Mouse (Mus musculus) hindbrain, embryonic 13.5 days (tissue): ENCODE data around the gene Tnnc1. TPM values are rescaled to one million over a fixed set of nuclear protein-coding genes. Genes with fewer than 3 reads are reported as not detected.
A peak's percentile ranks its signal among the peaks of the same experiment; 100 is the strongest.

Experiments used
- ATAC-seq: fragments of 200-750 bp; cut with Nextera tagmentation; 2 replicates; pipeline ENCODE4 v1.8.0; 2017; ENCODE audit warnings: moderate TSS enrichment; ENCODE audit not compliant: low FRiP score
- H3K27ac ChIP-seq: fragments of 300-500 bp; sonication (generic); 2 replicates; pipeline ENCODE4 v1.5.1; 2015; ENCODE audit warnings: inconsistent platforms, mild to moderate bottlenecking, moderate library complexity
- H3K27me3 ChIP-seq: fragments of 300-500 bp; sonication (generic); 2 replicates; pipeline ENCODE4 v1.6.1; 2015; ENCODE audit warnings: mild to moderate bottlenecking, inconsistent platforms
- H3K36me3 ChIP-seq: fragments of 300-500 bp; sonication (generic); 2 replicates; pipeline ENCODE4 v1.6.1; 2015; ENCODE audit warnings: mild to moderate bottlenecking, inconsistent platforms
- H3K4me1 ChIP-seq: fragments of 300-500 bp; sonication (generic); replicated peaks from 2 replicates; pipeline ENCODE4 v1.6.1; 2015; ENCODE audit warnings: inconsistent platforms
- H3K4me2 ChIP-seq: fragments of 300-500 bp; sonication (generic); 2 replicates; pipeline ENCODE4 v1.6.1; 2015; ENCODE audit warnings: inconsistent platforms, mild to moderate bottlenecking, moderate library complexity
- H3K4me3 ChIP-seq: fragments of 300-500 bp; sonication (generic); 2 replicates; pipeline ENCODE4 v1.5.1; 2015; ENCODE audit warnings: mild to moderate bottlenecking, inconsistent platforms
- H3K9ac ChIP-seq: fragments of 300-500 bp; sonication (generic); 2 replicates; pipeline ENCODE4 v1.6.1; 2015; ENCODE audit warnings: mild to moderate bottlenecking, inconsistent platforms
- H3K9me3 ChIP-seq: fragments of 300-500 bp; sonication (generic); 2 replicates; pipeline ENCODE4 v1.6.1; 2016; ENCODE audit warnings: inconsistent platforms
- WGBS: fragments of 180-500 bp; shearing (Covaris S2); methylation state at CpG from one replicate; pipeline ENCODE4 v1.1.7; 2015; 5-methylcytosine and 5-hydroxymethylcytosine counted together
- polyA plus RNA-seq: library from polyadenylated mRNA; unstranded; fragments of >200 nt; fragmentation: Nextera tagmentation; extraction: Ambion mirVana; gene quantifications from 2 replicates; pipeline ENCODE4 v1.2.1, GENCODE M21; 2015

Gene Tnnc1
- polyA plus RNA-seq, 1 experiment from 2014 or later: 9.1 TPM

- peaks cover 29% of the 10 kb centered on the region for H3K36me3 ChIP-seq
- no peaks in the 10 kb centered on the region for H3K27me3 ChIP-seq
- peak; percentile 87; the same call in 1 of the 2 replicates for ATAC-seq
- H3K9me3 ChIP-seq: no peaks in the 10 kb centered on the region
- H3K27ac ChIP-seq: peak overlapping the region; percentile 96
- peak overlapping the region; percentile 57 for H3K4me2 ChIP-seq
- peak overlapping the region; percentile 99 for H3K4me3 ChIP-seq
- peak overlapping the region; percentile 100 for H3K9ac ChIP-seq
- 22% methylated on average over 38 of the region's 38 CpGs for WGBS
- peaks cover 24% of the 10 kb centered on the region for H3K4me1 ChIP-seq
Observed at GRCm38 (mm10) chr14:31250222-31251083, 42.3 kb downstream of the Tnnc1 start.

- no peaks in the 10 kb centered on the region for H3K27me3 ChIP-seq
- peak within 1 kb of the TSS; percentile 99 for H3K4me3 ChIP-seq
- no peaks in the 10 kb centered on the region for H3K9me3 ChIP-seq
- ATAC-seq: peak; percentile 90
- peak within 1 kb of the TSS; percentile 72 for H3K4me2 ChIP-seq
- H3K36me3 ChIP-seq: peaks cover 36% of the 10 kb centered on the region
- H3K27ac ChIP-seq: peak within 1 kb of the TSS; percentile 96
- peak within 1 kb of the TSS; percentile 100 for H3K9ac ChIP-seq
- peaks cover 24% of the 10 kb centered on the region for H3K4me1 ChIP-seq
- under 1% methylated on average over 75 of the region's 75 CpGs for WGBS
Observed at GRCm38 (mm10) chr14:31251084-31251604, 43.0 kb downstream of the Tnnc1 start, which contains the start of the genes Phf7 and Bap1. Gene Phf7 (minus strand): TSS chr14:31251317. Gene Bap1 (plus strand): TSS chr14:31251450.

GRCm38 (mm10) chr14:31251626-31252025 is 43.5 kb downstream of the Tnnc1 start:
- peaks cover 24% of the 10 kb centered on the region for H3K4me1 ChIP-seq
- peak overlapping the region; percentile 84 for H3K27ac ChIP-seq
- peak overlapping the region; percentile 72 for H3K4me2 ChIP-seq
- peak overlapping the region; percentile 99 for H3K4me3 ChIP-seq
- peak; percentile 72 for ATAC-seq
- no peaks in the 10 kb centered on the region for H3K27me3 ChIP-seq
- no peaks in the 10 kb centered on the region for H3K9me3 ChIP-seq
- peak overlapping the region; percentile 100 for H3K9ac ChIP-seq
- 1% methylated on average over 18 of the region's 18 CpGs for WGBS
- H3K36me3 ChIP-seq: peaks cover 41% of the 10 kb centered on the region

GRCm38 (mm10) chr14:31252091-31252490 is 44.0 kb downstream of the Tnnc1 start:
- no peaks in the 10 kb centered on the region for H3K27me3 ChIP-seq
- H3K4me3 ChIP-seq: peak overlapping the region; percentile 99
- peak overlapping the region; percentile 72 for H3K4me2 ChIP-seq
- H3K27ac ChIP-seq: no peak overlapping the region
- H3K9me3 ChIP-seq: no peaks in the 10 kb centered on the region
- 0 out of 2 replicates have a peak, but pooled peaks have one; percentile 2 for ATAC-seq
- 90% methylated on average over 5 of the region's 5 CpGs for WGBS
- H3K36me3 ChIP-seq: peaks cover 46% of the 10 kb centered on the region
- peaks cover 24% of the 10 kb centered on the region for H3K4me1 ChIP-seq
- H3K9ac ChIP-seq: peak overlapping the region; percentile 100

GRCm38 (mm10) chr14:31258476-31259050 is 50.5 kb downstream of the Tnnc1 start:
- no peaks in the 10 kb centered on the region for H3K9me3 ChIP-seq
- H3K36me3 ChIP-seq: peaks cover 98% of the 10 kb centered on the region
- ATAC-seq: no peak
- WGBS: 95% methylated on average over 14 of the region's 14 CpGs
- H3K4me3 ChIP-seq: no peak overlapping the region
- no peak overlapping the region for H3K9ac ChIP-seq
- H3K4me1 ChIP-seq: 0 out of 2 replicates have a peak, but pooled peaks cover 3% of the 10 kb centered on the region
- H3K4me2 ChIP-seq: no peak overlapping the region
- H3K27me3 ChIP-seq: no peaks in the 10 kb centered on the region
- H3K27ac ChIP-seq: no peak overlapping the region

GRCm38 (mm10) chr14:31260374-31260773 is 52.3 kb downstream of the Tnnc1 start:
- Histone ChIP-seq H3K4me2 (no peak overlapping the region), H3K27ac (no peak overlapping the region), H3K9me3 (no peaks in the 10 kb centered on the region), H3K4me3 (no peak overlapping the region), H3K27me3 (no peaks in the 10 kb centered on the region), H3K9ac (no peak overlapping the region), H3K36me3 (peaks cover 84% of the 10 kb centered on the region), H3K4me1 (no peaks in the 10 kb centered on the region)
- over 99% methylated on average over 4 of the region's 4 CpGs for WGBS
- ATAC-seq: no peak

GRCm38 (mm10) chr14:31260932-31261331 is 52.8 kb downstream of the Tnnc1 start:
- H3K9me3 ChIP-seq: no peaks in the 10 kb centered on the region
- H3K27ac ChIP-seq: no peak overlapping the region
- peaks cover 79% of the 10 kb centered on the region for H3K36me3 ChIP-seq
- WGBS: 96% methylated on average over 9 of the region's 9 CpGs
- H3K9ac ChIP-seq: no peak overlapping the region
- no peak overlapping the region for H3K4me2 ChIP-seq
- no peak overlapping the region for H3K4me3 ChIP-seq
- no peaks in the 10 kb centered on the region for H3K27me3 ChIP-seq
- H3K4me1 ChIP-seq: no peaks in the 10 kb centered on the region
- no peak for ATAC-seq

Other genes with a start within 250 kb of the Tnnc1 start
- 62.8 and 66.7 TPM in 2 replicates for gene Glt8d1, start 206.9 kb upstream of the Tnnc1 start, polyA plus RNA-seq
- 322 and 337 TPM in 2 replicates for gene Spcs1, start 206.6 kb upstream of the Tnnc1 start, polyA plus RNA-seq
- 146 and 151 TPM in 2 replicates for gene Pbrm1, start 189.2 kb upstream of the Tnnc1 start, polyA plus RNA-seq
- gene Gnl3, start 189.2 kb upstream of the Tnnc1 start, polyA plus RNA-seq: 52.8 and 52.9 TPM in 2 replicates
- gene Smim4, start 79.4 kb upstream of the Tnnc1 start, polyA plus RNA-seq: 83.1 and 83.2 TPM in 2 replicates
- gene Nt5dc2, start 77.3 kb upstream of the Tnnc1 start, polyA plus RNA-seq: 273 and 282 TPM in 2 replicates
- 24.8 and 25.2 TPM in 2 replicates for gene Stab1, start 39.7 kb upstream of the Tnnc1 start, polyA plus RNA-seq
- 315 and 334 TPM in 2 replicates for gene Nisch, start 8.6 kb downstream of the Tnnc1 start, polyA plus RNA-seq
- 0.84 and 0.90 TPM in 2 replicates for gene Sema3g, start 9.5 kb downstream of the Tnnc1 start, polyA plus RNA-seq
- gene Phf7, start 43.0 kb downstream of the Tnnc1 start, polyA plus RNA-seq: 11.9 and 13.6 TPM in 2 replicates
- gene Bap1, start 43.1 kb downstream of the Tnnc1 start, polyA plus RNA-seq: 114 and 117 TPM in 2 replicates
- 4.1 and 4.6 TPM in 2 replicates for gene Dnah1, start 115.6 kb downstream of the Tnnc1 start, polyA plus RNA-seq
- 70.5 and 76.3 TPM in 2 replicates for gene Capn7, start 128.3 kb downstream of the Tnnc1 start, polyA plus RNA-seq
- gene Sh3bp5, start 227.8 kb downstream of the Tnnc1 start, polyA plus RNA-seq: 140 and 142 TPM in 2 replicates